Mouse (Mus musculus) stomach, embryonic 14.5 days (tissue): Measurements from ENCODE around the gene Slc5a10. TPM values are rescaled to one million over a fixed set of nuclear protein-coding genes. Genes with fewer than 3 reads are reported as not detected.

Experiments used
- ATAC-seq: fragments of 200-750 bp; cut with Nextera tagmentation; 2 replicates; pipeline ENCODE4 v1.8.0; 2017; ENCODE audit warnings: low read depth, moderate TSS enrichment; ENCODE audit not compliant: insufficient number of reproducible peaks, insufficient read depth, low FRiP score
- H3K27ac ChIP-seq: fragments of 300-500 bp; sonication (generic); 2 replicates; pipeline ENCODE4 v1.5.1; 2014; ENCODE audit warnings: mild to moderate bottlenecking, low read length, moderate library complexity, mixed read lengths
- H3K27me3 ChIP-seq: fragments of 300-500 bp; sonication (generic); 2 replicates; pipeline ENCODE4 v1.6.1; 2014; ENCODE audit warnings: low read length, control low read depth, mixed read lengths; ENCODE audit not compliant: control insufficient read depth, insufficient read depth
- H3K36me3 ChIP-seq: fragments of 300-500 bp; sonication (generic); 2 replicates; pipeline ENCODE4 v1.6.1; 2014; ENCODE audit warnings: mild to moderate bottlenecking, control low read depth, low read length, moderate library complexity, mixed read lengths; ENCODE audit not compliant: control insufficient read depth, insufficient read depth
- H3K4me1 ChIP-seq: fragments of 300-500 bp; sonication (generic); 2 replicates; pipeline ENCODE4 v1.6.1; 2014; ENCODE audit warnings: low read length, control low read depth, mixed read lengths; ENCODE audit not compliant: control insufficient read depth, insufficient read depth
- H3K4me2 ChIP-seq: fragments of 300-500 bp; sonication (generic); replicated peaks from 2 replicates; pipeline ENCODE4 v1.6.1; 2014; ENCODE audit warnings: low read depth, low read length, control low read depth
- H3K4me3 ChIP-seq: fragments of 300-500 bp; sonication (generic); 2 replicates; pipeline ENCODE4 v1.5.1; 2014; ENCODE audit warnings: low read depth, low read length, control low read depth
- H3K9ac ChIP-seq: fragments of 300-500 bp; sonication (generic); replicated peaks from 2 replicates; pipeline ENCODE4 v1.6.1; 2014; ENCODE audit warnings: low read depth, mild to moderate bottlenecking, control low read depth, low read length, moderate library complexity, mixed read lengths
- H3K9me3 ChIP-seq: fragments of 300-500 bp; sonication (generic); 2 replicates; pipeline ENCODE4 v1.6.1; 2016; ENCODE audit warnings: low read depth, low read length, control low read depth; ENCODE audit not compliant: control insufficient read depth
- WGBS: fragments of 180-500 bp; shearing (Covaris S2); extraction: QIAGEN DNeasy Blood & Tissue Kit; methylation state at CpG from one replicate; pipeline ENCODE4 v1.1.7; 2014; 5-methylcytosine and 5-hydroxymethylcytosine counted together
- polyA plus RNA-seq: library from polyadenylated mRNA; unstranded; fragments of >200 nt; fragmentation: Nextera tagmentation; extraction: Ambion mirVana; gene quantifications from 2 replicates; pipeline ENCODE4 v1.2.1, GENCODE M21; 2014

Slc5a10 gene
- polyA plus RNA-seq, 1 experiment from 2014 or later, result not detected

DNA sequence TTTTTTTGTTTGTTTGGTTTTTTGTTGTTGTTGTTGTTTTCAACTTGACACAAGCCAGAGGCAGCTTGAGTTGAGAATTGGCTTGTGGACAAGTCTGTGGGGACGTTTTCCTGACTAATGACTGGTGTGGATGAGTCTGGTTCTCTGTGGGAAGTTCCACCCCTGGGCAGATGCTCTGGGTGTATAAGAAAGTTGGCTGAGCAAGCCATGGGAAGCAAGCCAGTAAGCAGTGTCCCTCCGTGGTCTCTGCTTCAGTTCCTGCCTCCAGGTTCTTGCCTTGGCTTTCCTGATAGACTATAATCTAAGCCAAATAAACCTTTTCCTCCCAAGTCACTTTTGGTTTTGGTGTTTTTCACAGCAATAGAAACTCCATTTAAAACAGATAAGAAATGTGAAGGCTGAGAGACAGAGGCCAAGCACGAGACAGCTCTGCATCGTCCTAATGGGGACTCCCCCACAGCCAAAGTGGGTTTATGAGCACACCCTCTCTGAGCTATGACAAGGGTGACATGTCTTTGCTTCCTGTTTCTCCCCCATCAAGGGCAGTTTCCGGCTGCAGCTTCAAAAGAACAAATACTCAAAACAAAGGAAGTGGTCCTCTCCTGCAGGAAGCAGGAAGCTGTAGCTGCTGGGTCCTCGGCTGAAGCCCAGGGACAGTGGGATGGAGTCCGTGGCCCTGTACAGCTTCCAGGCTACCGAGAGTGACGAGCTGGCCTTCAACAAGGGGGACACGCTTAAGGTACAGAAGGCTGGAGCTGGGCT is 67.8 kb downstream of the Slc5a10 start, which contains the start of gene Grap:
Gene Grap (plus strand): TSS at position 580 of the 762 bp plus-strand sequence.
- no peaks in the 10 kb centered on the region for H3K36me3 ChIP-seq
- no peaks in the 10 kb centered on the region for H3K4me1 ChIP-seq
- H3K4me2 ChIP-seq, result no peak within 1 kb of the TSS; the same call in 1 of the 2 replicates
- H3K4me3 ChIP-seq, result no peak within 1 kb of the TSS
- H3K27ac ChIP-seq, result no peak within 1 kb of the TSS
- ATAC-seq, result no peak
- no peak within 1 kb of the TSS for H3K9ac ChIP-seq
- 60% methylated on average over 10 of the region's 10 CpGs for WGBS
- H3K27me3 ChIP-seq, result no peaks in the 10 kb centered on the region
- H3K9me3 ChIP-seq, result no peaks in the 10 kb centered on the region

DNA sequence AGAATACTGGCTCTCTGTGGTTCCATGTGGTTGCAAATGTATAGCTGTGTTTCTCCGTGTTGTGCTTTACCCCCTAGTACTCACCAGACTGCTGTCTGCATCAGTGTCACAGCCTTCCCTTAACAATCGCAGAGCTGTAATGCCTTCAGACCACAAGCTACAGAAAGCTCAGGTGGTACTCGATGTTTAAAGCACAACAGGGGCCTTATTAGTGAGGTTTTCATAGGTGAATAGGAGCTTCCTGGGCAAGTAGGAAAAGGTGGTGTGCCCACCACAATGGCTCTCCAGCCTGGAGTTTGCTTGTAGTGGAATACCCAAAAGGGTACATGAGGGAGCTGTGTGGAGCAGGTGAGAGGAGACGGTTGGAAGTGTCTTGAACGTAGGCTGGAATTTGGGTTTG is 68.4 kb downstream of the Slc5a10 start:
- WGBS, result 87% methylated on average over 5 of the region's 5 CpGs
- Histone ChIP-seq H3K9ac (no peak overlapping the region), H3K4me3 (no peak overlapping the region), H3K4me2 (no peak overlapping the region), H3K9me3 (no peaks in the 10 kb centered on the region), H3K4me1 (no peaks in the 10 kb centered on the region), H3K36me3 (no peaks in the 10 kb centered on the region), H3K27ac (no peak overlapping the region), H3K27me3 (no peaks in the 10 kb centered on the region)
- no peak for ATAC-seq

DNA sequence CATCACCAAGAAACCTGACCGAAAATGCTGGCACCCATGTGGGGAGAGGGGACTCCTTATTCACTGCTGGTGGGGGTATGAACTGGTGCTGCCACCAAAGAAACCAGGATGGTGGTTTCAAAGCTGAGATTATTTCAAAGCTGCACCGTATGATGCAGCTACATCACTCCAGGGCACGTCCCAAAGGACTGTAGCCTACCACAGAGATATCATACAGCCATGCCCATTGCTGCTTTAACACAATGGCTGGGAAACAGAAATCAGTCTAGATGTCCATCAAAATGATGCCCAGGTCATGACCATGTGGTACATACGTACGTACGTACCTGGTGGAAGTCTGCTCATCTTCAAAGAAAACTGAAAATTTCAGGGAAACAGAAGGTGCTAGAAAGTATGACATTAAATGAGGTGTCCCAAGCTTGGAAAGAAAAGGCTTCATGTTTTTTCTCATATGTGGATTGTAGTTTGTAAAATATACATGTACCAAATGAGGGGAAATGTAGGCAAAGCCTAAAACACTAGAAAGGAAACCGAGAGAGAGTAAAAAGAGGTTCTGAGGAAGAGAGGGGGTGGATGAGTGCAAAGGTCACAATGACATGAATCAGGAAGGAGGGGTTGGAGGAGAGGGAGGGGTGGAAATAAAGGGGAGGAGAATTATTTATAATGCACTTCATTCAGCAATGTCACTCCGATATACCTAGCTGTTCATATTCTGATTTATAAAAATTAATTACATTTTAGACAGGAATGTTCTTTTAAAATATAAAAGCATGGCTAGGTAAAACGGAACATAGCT is 70.0 kb downstream of the Slc5a10 start:
- 76% methylated on average over 9 of the region's 9 CpGs for WGBS
- ATAC-seq, result no peak

GRCm38 (mm10) chr11:61649626-61650025 is 71.0 kb downstream of the Slc5a10 start:
- 81% methylated on average over 4 of the region's 4 CpGs for WGBS

More for the DNA sequence above, 70.0 kb downstream of the Slc5a10 start:
- Histone ChIP-seq H3K27me3 (no peaks in the 10 kb centered on the region), H3K27ac (no peak overlapping the region), H3K4me1 (no peaks in the 10 kb centered on the region), H3K4me2 (no peak overlapping the region), H3K4me3 (no peak overlapping the region), H3K9ac (no peak overlapping the region), H3K36me3 (no peaks in the 10 kb centered on the region), H3K9me3 (no peaks in the 10 kb centered on the region)

GRCm38 (mm10) chr11:61649163-61649580 is 71.5 kb downstream of the Slc5a10 start:
- no peak overlapping the region for H3K4me3 ChIP-seq
- H3K27ac ChIP-seq, result no peak overlapping the region
- H3K4me2 ChIP-seq, result no peak overlapping the region
- H3K4me1 ChIP-seq, result peaks cover 5% of the 10 kb centered on the region; the same call in 1 of the 2 replicates
- no peaks in the 10 kb centered on the region for H3K9me3 ChIP-seq
- H3K9ac ChIP-seq, result no peak overlapping the region
- H3K27me3 ChIP-seq, result no peaks in the 10 kb centered on the region
- ATAC-seq, result no peak
- H3K36me3 ChIP-seq, result no peaks in the 10 kb centered on the region
- WGBS, result 88% methylated on average over 5 of the region's 5 CpGs

More at GRCm38 (mm10) chr11:61649626-61650025, 71.0 kb downstream of the Slc5a10 start:
- no peaks in the 10 kb centered on the region for H3K9me3 ChIP-seq
- no peak overlapping the region for H3K9ac ChIP-seq
- H3K27me3 ChIP-seq, result no peaks in the 10 kb centered on the region
- H3K27ac ChIP-seq, result no peak overlapping the region
- no peak for ATAC-seq
- H3K4me1 ChIP-seq, result peaks cover 2% of the 10 kb centered on the region; the same call in 1 of the 2 replicates
- H3K4me2 ChIP-seq, result no peak overlapping the region
- H3K36me3 ChIP-seq, result no peaks in the 10 kb centered on the region
- no peak overlapping the region for H3K4me3 ChIP-seq

DNA sequence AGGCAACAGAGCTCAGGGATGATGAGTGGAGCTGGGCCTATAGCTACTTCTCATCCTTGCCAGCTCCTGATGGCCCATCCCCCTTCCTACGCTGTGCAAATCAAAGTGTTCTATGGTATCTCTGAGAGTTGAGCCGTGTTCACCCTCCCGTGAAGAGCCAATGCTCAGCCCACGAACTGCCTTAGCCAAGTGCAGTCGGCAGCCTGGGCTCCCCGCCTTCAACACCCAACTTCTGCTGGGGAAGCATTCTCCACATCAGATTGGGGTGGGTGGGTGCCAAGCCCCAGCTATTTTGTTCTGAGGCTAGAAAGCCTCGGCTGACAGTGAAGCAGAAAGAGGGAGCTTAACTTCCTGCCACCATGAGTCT is 71.9 kb downstream of the Slc5a10 start:
- Histone ChIP-seq H3K4me1 (peaks cover 5% of the 10 kb centered on the region; the same call in 1 of the 2 replicates), H3K9me3 (no peaks in the 10 kb centered on the region), H3K4me3 (no peak overlapping the region), H3K27me3 (no peaks in the 10 kb centered on the region), H3K9ac (no peak overlapping the region), H3K36me3 (no peaks in the 10 kb centered on the region), H3K27ac (no peak overlapping the region), H3K4me2 (no peak overlapping the region)
- WGBS, result 72% methylated on average over 7 of the region's 7 CpGs
- ATAC-seq, result no peak

DNA sequence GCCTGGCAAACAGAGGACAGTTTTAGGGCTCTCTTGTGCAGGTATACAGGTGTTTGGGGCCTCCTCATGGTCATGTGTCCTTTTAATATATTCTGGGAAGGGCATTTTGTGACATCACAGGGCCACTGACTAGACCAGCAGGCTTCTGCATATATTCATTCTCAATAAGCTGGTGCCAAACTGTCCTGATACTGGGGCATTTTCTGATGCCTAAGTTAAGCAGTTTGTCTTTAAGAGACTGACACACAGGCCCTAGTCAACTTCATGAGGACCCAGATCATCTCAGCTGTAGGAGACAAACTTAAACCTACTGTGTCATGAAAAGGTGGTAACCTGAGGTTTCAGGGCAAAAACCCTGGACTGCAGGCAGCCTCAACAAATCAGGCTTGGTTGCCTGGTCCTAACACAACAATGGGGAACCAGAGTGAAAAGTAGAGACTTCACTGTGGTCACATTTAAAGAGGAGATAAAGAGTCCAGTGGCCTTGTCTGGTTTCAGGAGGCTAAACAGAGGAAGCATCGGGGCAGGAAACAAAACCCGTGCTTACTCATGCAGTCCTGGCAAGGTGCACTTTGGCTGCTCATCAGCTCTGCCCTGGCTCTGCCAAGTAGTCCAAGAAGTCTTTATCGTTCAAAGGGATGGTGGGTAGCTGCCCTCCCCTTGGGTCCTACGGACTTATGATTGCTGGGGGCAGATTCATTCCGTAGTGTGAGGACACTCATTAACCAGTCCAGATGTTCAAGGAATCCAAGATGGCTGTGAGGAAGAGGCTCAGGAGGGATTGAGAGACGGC is 72.5 kb downstream of the Slc5a10 start:
- WGBS, result 78% methylated on average over 6 of the region's 6 CpGs

More for the DNA sequence above, 72.5 kb downstream of the Slc5a10 start:
- Histone ChIP-seq H3K9ac (no peak overlapping the region), H3K27ac (no peak overlapping the region), H3K27me3 (no peaks in the 10 kb centered on the region), H3K4me3 (no peak overlapping the region), H3K36me3 (no peaks in the 10 kb centered on the region), H3K9me3 (no peaks in the 10 kb centered on the region), H3K4me1 (peaks cover 5% of the 10 kb centered on the region; the same call in 1 of the 2 replicates), H3K4me2 (no peak overlapping the region)
- ATAC-seq, result no peak
